Mouse (Mus musculus): ENCODE measurements around the gene Gpr137c.

DNA sequence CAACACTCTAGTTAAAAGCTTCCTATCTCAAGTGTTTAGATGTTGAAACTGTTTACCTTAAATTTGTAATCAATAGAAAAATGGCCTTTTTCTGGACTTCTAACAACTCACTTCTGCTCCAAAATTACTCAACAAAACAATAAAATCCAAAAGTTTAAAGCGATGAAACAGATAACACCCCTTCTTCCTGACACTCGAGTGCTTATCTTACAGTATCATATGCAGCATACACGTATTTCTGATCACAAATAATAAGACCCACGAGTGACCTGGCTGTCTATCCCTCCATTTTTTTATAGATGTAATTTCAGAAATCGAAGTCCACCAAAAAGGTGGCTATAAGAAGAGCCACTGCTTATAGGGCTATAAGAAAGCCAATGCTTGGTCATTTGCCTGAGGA lies 97.4 kb downstream of the Gpr137c start:
- TF ChIP-seq CTCF (IDR thresholded peaks at IDR 0.05; ENCODE audit: extremely low read depth, insufficient read length, insufficient replicate concordance, low read depth, low read length) (no peak), POLR2A (IDR thresholded peaks at IDR 0.05; ENCODE audit: low read depth, low read length) (no peak)

Data from small intestine, adult 2 months (tissue).